In genomic region chr17:32257452-32257851, GRCm38 (mm10) we compare ENCODE assay signal across 36 mouse cellular contexts. TPM values are rescaled to one million over a fixed set of nuclear protein-coding genes. Genes with fewer than 3 reads are reported as not detected.
DNase-seq lines count a peak whose midpoint lies in the region; ATAC-seq lines count a peak whose summit lies in the region.
"Had no signal": no experiment of that assay in that cellular context is flagged by ENCODE, and none has a peak within 500 bp of the region (broad histone marks: within the 10 kb centered on the region; RNA-seq: fewer than 3 reads in every experiment).

No protein-coding gene starts in this region.

- 0 out of 2 replicates have a peak, but pooled peaks cover 6% of the 10 kb centered on the region for H3K36me3 ChIP-seq in heart, embryonic 14.5 days (ENCODE audit: control insufficient read depth, insufficient read depth, low read length)
- no peaks in the 10 kb centered on the region for H3K36me3 ChIP-seq in midbrain, embryonic 11.5 days (ENCODE audit: control insufficient read depth, insufficient read depth, low read length)
- no peaks in the 10 kb centered on the region for H3K36me3 ChIP-seq in midbrain, embryonic 15.5 days (replicated peaks)
- H3K36me3 ChIP-seq in liver, embryonic 13.5 days, result no peaks in the 10 kb centered on the region
- H3K36me3 ChIP-seq: neural tube, embryonic 12.5 days had no signal

- DNase-seq in heart, adult 11 months, result peak; percentile 91
- no peak for DNase-seq in heart, adult 8-10 months (ENCODE audit: low spot score)
- DNase-seq in heart, postnatal 25 days (ENCODE audit: low spot score), result no peak
- peak; percentile 81 for DNase-seq in midbrain, embryonic 11.5 days (ENCODE audit: low spot score, missing footprints)
- DNase-seq in liver, embryonic 13.5 days, result no peak
- no peak for DNase-seq in kidney, adult 8-10 months
- DNase-seq: adrenal gland, adult 2 months; adrenal gland, postnatal 36 days; cerebellum, adult 18-20 months; cerebellum, postnatal 10 days; gastrocnemius, adult 2 months; gastrocnemius, postnatal 36 days; kidney, adult 9 months; kidney, postnatal 10 days; layer of hippocampus, adult 9-11 months; lung, adult 18-20 months; lung, postnatal 4 days; right cerebral cortex, adult 18-20 months; right cerebral cortex, postnatal 4 days; thymus, adult 18-20 months; thymus, postnatal 25 days had no signal

- no peak overlapping the region for H3K4me3 ChIP-seq in heart, embryonic 14.5 days (ENCODE audit: control insufficient read depth in 1 of 2, insufficient read depth in 1 of 2, low read depth in 1 of 2, low read length in 2 of 2)
- H3K4me3 ChIP-seq in midbrain, embryonic 11.5 days (ENCODE audit: low read depth, low read length), result no peak overlapping the region
- H3K4me3 ChIP-seq in midbrain, embryonic 15.5 days, result no peak overlapping the region
- H3K4me3 ChIP-seq in liver, embryonic 13.5 days (replicated peaks), result no peak overlapping the region
- H3K4me3 ChIP-seq: embryonic facial prominence, embryonic 13.5 days; erythroblast, embryonic 14.5 days; gastrocnemius, adult 2 months; hindbrain, embryonic 13.5 days; limb, embryonic 10.5 days; limb, embryonic 15.5 days; myocyte; neural tube, embryonic 12.5 days had no signal

- H3K4me1 ChIP-seq in heart, embryonic 14.5 days (ENCODE audit: control insufficient read depth in 2 of 2, insufficient read depth in 2 of 2, low read length in 2 of 2), result peaks cover 4 to 36% of the 10 kb centered on the region in 2 experiments
- H3K4me1 ChIP-seq in midbrain, embryonic 11.5 days (ENCODE audit: control insufficient read depth, insufficient read depth, low read length), result peaks cover 8% of the 10 kb centered on the region
- H3K4me1 ChIP-seq in midbrain, embryonic 15.5 days, result no peaks in the 10 kb centered on the region; the same call in 1 of the 2 replicates
- peaks cover 54% of the 10 kb centered on the region for H3K4me1 ChIP-seq in liver, embryonic 13.5 days (replicated peaks)

- peak overlapping the region; percentile 31 for H3K4me2 ChIP-seq in heart, embryonic 14.5 days (ENCODE audit: low read length)
- H3K4me2 ChIP-seq in midbrain, embryonic 11.5 days, result no peak overlapping the region
- H3K4me2 ChIP-seq in midbrain, embryonic 15.5 days, result no peak overlapping the region
- no peak overlapping the region for H3K4me2 ChIP-seq in liver, embryonic 13.5 days
- H3K4me2 ChIP-seq: embryonic facial prominence, embryonic 13.5 days; hindbrain, embryonic 13.5 days; limb, embryonic 15.5 days; neural tube, embryonic 12.5 days had no signal

- no peak overlapping the region for H3K9ac ChIP-seq in heart, embryonic 14.5 days (ENCODE audit: low read length)
- H3K9ac ChIP-seq in midbrain, embryonic 11.5 days (ENCODE audit: low read length), result no peak overlapping the region
- H3K9ac ChIP-seq in midbrain, embryonic 15.5 days, result no peak overlapping the region
- peak overlapping the region; percentile 60; the same call in 1 of the 2 replicates for H3K9ac ChIP-seq in liver, embryonic 13.5 days
- H3K9ac ChIP-seq: embryonic facial prominence, embryonic 13.5 days; hindbrain, embryonic 13.5 days; limb, embryonic 15.5 days; neural tube, embryonic 12.5 days had no signal

- H3K27me3 ChIP-seq in heart, embryonic 14.5 days (ENCODE audit: control insufficient read depth, insufficient read depth, low read length), result no peaks in the 10 kb centered on the region
- no peaks in the 10 kb centered on the region for H3K27me3 ChIP-seq in midbrain, embryonic 11.5 days (ENCODE audit: control insufficient read depth, insufficient read depth, low read length)
- no peaks in the 10 kb centered on the region for H3K27me3 ChIP-seq in midbrain, embryonic 15.5 days (replicated peaks)
- no peaks in the 10 kb centered on the region for H3K27me3 ChIP-seq in liver, embryonic 13.5 days
- H3K27me3 ChIP-seq: CH12.LX; embryonic facial prominence, embryonic 13.5 days; hindbrain, embryonic 13.5 days; limb, embryonic 15.5 days; neural tube, embryonic 12.5 days had no signal

- intact Hi-C loops in heart, postnatal 25 days (cut with DNase I), result no loop called here

- no peak for ATAC-seq in heart, embryonic 14.5 days (ENCODE audit: insufficient number of reproducible peaks, insufficient read depth, low FRiP score, low read depth)
- no peak for ATAC-seq in midbrain, embryonic 11.5 days (ENCODE audit: low FRiP score)
- no peak for ATAC-seq in midbrain, embryonic 15.5 days (replicated peaks)
- ATAC-seq in liver, embryonic 13.5 days (ENCODE audit: low read depth), result peak; percentile 52
- ATAC-seq: activated CD4-positive, CD25-positive, alpha-beta regulatory T cell, adult 4 months; forebrain, embryonic 16.5 days; intestine, embryonic 16.5 days; lung, postnatal 0 days had no signal

- WGBS in heart, embryonic 14.5 days, result 49% methylated on average over 2 of the region's 2 CpGs
- 83% methylated on average over 2 of the region's 2 CpGs for WGBS in midbrain, embryonic 11.5 days
- WGBS in midbrain, embryonic 15.5 days, result 88% methylated on average over 2 of the region's 2 CpGs
- WGBS in liver, embryonic 13.5 days (ENCODE audit: insufficient replicate concordance), result 68% methylated on average over 2 of the region's 2 CpGs

- peak overlapping the region in 1 of 2 experiments; percentile 41; a peak in 3 of 4 replicates for H3K27ac ChIP-seq in heart, embryonic 14.5 days (replicated peaks in 1 of 2; ENCODE audit: control insufficient read depth in 1 of 2, insufficient read depth in 1 of 2, low read depth in 2 of 2, low read length in 2 of 2)
- H3K27ac ChIP-seq in midbrain, embryonic 11.5 days (ENCODE audit: low read depth, low read length), result no peak overlapping the region
- no peak overlapping the region for H3K27ac ChIP-seq in midbrain, embryonic 15.5 days
- H3K27ac ChIP-seq in liver, embryonic 13.5 days, result peak overlapping the region; percentile 71; the same call in 1 of the 2 replicates
- H3K27ac ChIP-seq: embryonic facial prominence, embryonic 13.5 days; gastrocnemius, adult 2 months; hindbrain, embryonic 13.5 days; limb, embryonic 10.5 days; limb, embryonic 15.5 days; neural tube, embryonic 12.5 days; stomach, postnatal 0 days had no signal

- H3K9me3 ChIP-seq in heart, embryonic 14.5 days (ENCODE audit: control insufficient read depth, low read length), result no peaks in the 10 kb centered on the region
- no peaks in the 10 kb centered on the region for H3K9me3 ChIP-seq in midbrain, embryonic 11.5 days (ENCODE audit: control insufficient read depth, low read length)
- H3K9me3 ChIP-seq in midbrain, embryonic 15.5 days, result no peaks in the 10 kb centered on the region
- H3K9me3 ChIP-seq in liver, embryonic 13.5 days (replicated peaks), result no peaks in the 10 kb centered on the region
- H3K9me3 ChIP-seq: embryonic facial prominence, embryonic 13.5 days; hindbrain, embryonic 13.5 days; limb, embryonic 10.5 days; limb, embryonic 15.5 days; neural tube, embryonic 12.5 days had no signal

RNA-seq across cellular contexts. Expression of gene Brd4, which starts 27.1 kb away (rescaled TPM):
- 10 to 100 TPM; 48.1 to 61.7 (median 48.7) TPM for total RNA-seq in heart, adult 8-10 months (2022)
- 54.7 and 57.0 TPM in 2 replicates for polyA plus RNA-seq in heart, embryonic 14.5 days (2014; fragmentation: Nextera tagmentation; extraction: Ambion mirVana)
- total RNA-seq in heart, postnatal 25 days (2021), result 10 to 100 TPM; 50.9 to 57.5 TPM
- 82.8 and 97.9 TPM in 2 replicates for polyA plus RNA-seq in midbrain, embryonic 11.5 days (2014; fragmentation: Nextera tagmentation; extraction: Ambion mirVana)
- polyA plus RNA-seq in midbrain, embryonic 15.5 days (2015; fragmentation: Nextera tagmentation; extraction: Ambion mirVana), result 95.3 and 95.5 TPM in 2 replicates
- polyA plus RNA-seq in liver, embryonic 13.5 days (2015; fragmentation: Nextera tagmentation; extraction: Ambion mirVana), result 28.3 and 37.2 TPM in 2 replicates

Comparison
In these comparisons a context has a peak if more than half of its experiments do, and no peak if none do; other contexts are left out.
1. DNase-seq: peak in heart, adult 11 months (single experiment) and midbrain, embryonic 11.5 days (single experiment); none in heart, adult 8-10 months (single experiment), heart, postnatal 25 days (single experiment), liver, embryonic 13.5 days (single experiment) and kidney, adult 8-10 months (0 of 2).